Mouse (Mus musculus): ENCODE results near the gene Nr4a3. TPM values are rescaled to one million over a fixed set of nuclear protein-coding genes. Genes with fewer than 3 reads are reported as not detected.

The Nr4a3 gene
- total and polyA plus RNA-seq, 3 experiments = 0.17 TPM; not detected in 2

- H3K27me3 ChIP-seq (ENCODE audit: control insufficient read depth in 1 of 2, insufficient read depth in 2 of 2, low read length in 2 of 2) = peaks cover 0 to 4% of the 10 kb centered on the region in 2 experiments; a peak in 2 of 4 replicates
These were observed 6.7 kb downstream of the Nr4a3 start for GRCm38 (mm10) chr4:48051674-48052121.

GRCm38 (mm10) chr4:48061716-48062115 lies 16.8 kb downstream of the Nr4a3 start:
- DNase-seq (ENCODE audit: low read depth, low spot score) = no peak
- Histone ChIP-seq H3K9me3 (replicated peaks; ENCODE audit: insufficient read depth, low read length) (no peaks in the 10 kb centered on the region), H3K9ac (ENCODE audit: control insufficient read depth, low read depth, low read length, poor library complexity, severe bottlenecking) (no peak overlapping the region), H3K4me1 (ENCODE audit: control insufficient read depth in 1 of 2, insufficient read depth in 2 of 2, low read length in 2 of 2) (no peaks in the 10 kb centered on the region), H3K27me3 (ENCODE audit: control insufficient read depth in 1 of 2, insufficient read depth in 2 of 2, low read length in 2 of 2) (no peaks in the 10 kb centered on the region; a peak in 1 of 4 replicates), H3K4me3 (ENCODE audit: control insufficient read depth in 1 of 2, insufficient read depth in 1 of 2, low read depth in 2 of 2, low read length in 2 of 2) (no peak overlapping the region), H3K79me2 (ENCODE audit: control insufficient read depth, insufficient read depth, low read length, poor library complexity) (no peaks in the 10 kb centered on the region), H3K27ac (ENCODE audit: control insufficient read depth, low read depth, low read length) (no peak overlapping the region), H3K36me3 (ENCODE audit: control insufficient read depth in 1 of 2, insufficient read depth in 2 of 2, low read length in 2 of 2) (no peaks in the 10 kb centered on the region)
- TF ChIP-seq HCFC1 (IDR thresholded peaks at IDR 0.05; ENCODE audit: low read depth, low read length) (no peak), TBP (IDR thresholded peaks at IDR 0.05; ENCODE audit: low read depth, low read length) (no peak)

More at GRCm38 (mm10) chr4:48051674-48052121, 6.7 kb downstream of the Nr4a3 start:
- no peak for DNase-seq (ENCODE audit: low read depth, low spot score)
- Histone ChIP-seq H3K9ac (ENCODE audit: control insufficient read depth, low read depth, low read length, poor library complexity, severe bottlenecking) (no peak overlapping the region), H3K4me3 (ENCODE audit: control insufficient read depth in 1 of 2, insufficient read depth in 1 of 2, low read depth in 2 of 2, low read length in 2 of 2) (no peak overlapping the region), H3K4me1 (ENCODE audit: control insufficient read depth in 1 of 2, insufficient read depth in 2 of 2, low read length in 2 of 2) (no peaks in the 10 kb centered on the region), H3K9me3 (replicated peaks; ENCODE audit: insufficient read depth, low read length) (no peaks in the 10 kb centered on the region), H3K27ac (ENCODE audit: control insufficient read depth, low read depth, low read length) (no peak overlapping the region), H3K79me2 (ENCODE audit: control insufficient read depth, insufficient read depth, low read length, poor library complexity) (no peaks in the 10 kb centered on the region), H3K36me3 (ENCODE audit: control insufficient read depth in 1 of 2, insufficient read depth in 2 of 2, low read length in 2 of 2) (no peaks in the 10 kb centered on the region)
- TF ChIP-seq MYB (IDR thresholded peaks at IDR 0.05; ENCODE audit: low read depth, low read length) (no peak), RCOR1 (IDR thresholded peaks at IDR 0.05; ENCODE audit: low read depth, low read length) (no peak), SIN3A (IDR thresholded peaks at IDR 0.05; ENCODE audit: low read length) (no peak)

- DNase-seq (ENCODE audit: low read depth, low spot score) = no peak
- Histone ChIP-seq H3K4me1 (ENCODE audit: control insufficient read depth in 1 of 2, insufficient read depth in 2 of 2, low read length in 2 of 2) (no peaks in the 10 kb centered on the region), H3K9me3 (replicated peaks; ENCODE audit: insufficient read depth, low read length) (no peaks in the 10 kb centered on the region), H3K79me2 (ENCODE audit: control insufficient read depth, insufficient read depth, low read length, poor library complexity) (no peaks in the 10 kb centered on the region), H3K4me3 (ENCODE audit: control insufficient read depth in 1 of 2, insufficient read depth in 1 of 2, low read depth in 2 of 2, low read length in 2 of 2) (no peak overlapping the region), H3K36me3 (ENCODE audit: control insufficient read depth in 1 of 2, insufficient read depth in 2 of 2, low read length in 2 of 2) (no peaks in the 10 kb centered on the region), H3K9ac (ENCODE audit: control insufficient read depth, low read depth, low read length, poor library complexity, severe bottlenecking) (no peak overlapping the region), H3K27ac (ENCODE audit: control insufficient read depth, low read depth, low read length) (no peak overlapping the region), H3K27me3 (ENCODE audit: control insufficient read depth in 1 of 2, insufficient read depth in 2 of 2, low read length in 2 of 2) (no peaks in the 10 kb centered on the region)
- no peak for TF ChIP-seq CTCF (IDR thresholded peaks at IDR 0.05 in 2 of 3, conservative IDR thresholded peaks at IDR 0.05 in 1 of 3; ENCODE audit: control insufficient read depth in 1 of 3, insufficient read depth in 1 of 3, low read depth in 2 of 3, low read length in 3 of 3, poor library complexity in 1 of 3, severe bottlenecking in 1 of 3)
- TF ChIP-seq BHLHE40 (IDR thresholded peaks at IDR 0.05; ENCODE audit: borderline replicate concordance, low read depth, low read length) = no peak
- TF ChIP-seq MAFK (IDR thresholded peaks at IDR 0.05; ENCODE audit: borderline replicate concordance, low read depth, low read length) = no peak
- no peak for TF ChIP-seq ZKSCAN1 (IDR thresholded peaks at IDR 0.05; ENCODE audit: low read depth, low read length)
- TF ChIP-seq ELF1 (IDR thresholded peaks at IDR 0.05; ENCODE audit: low read depth, low read length) = no peak
- no peak for TF ChIP-seq SIN3A (IDR thresholded peaks at IDR 0.05; ENCODE audit: low read length)
- TF ChIP-seq USF1 (IDR thresholded peaks at IDR 0.05; ENCODE audit: low read depth, low read length) = no peak
- TF ChIP-seq NELFE (IDR thresholded peaks at IDR 0.05; ENCODE audit: low read depth, low read length) = no peak
- TF ChIP-seq POLR2AphosphoS2 (IDR thresholded peaks at IDR 0.05; ENCODE audit: low read length) = no peak
- no peak for TF ChIP-seq MAX (IDR thresholded peaks at IDR 0.05; ENCODE audit: low read length)
- no peak for TF ChIP-seq TBP (IDR thresholded peaks at IDR 0.05; ENCODE audit: low read depth, low read length)
- TF ChIP-seq CHD1 (IDR thresholded peaks at IDR 0.05; ENCODE audit: low read depth, low read length) = no peak
These were observed 19.4 kb downstream of the Nr4a3 start for GRCm38 (mm10) chr4:48064311-48064710.

Measured in MEL (cell line).